Mouse (Mus musculus) layer of hippocampus, adult 18-20 months (tissue): ENCODE results near the gene Ppef1. TPM values are rescaled to one million over a fixed set of nuclear protein-coding genes. Genes with fewer than 3 reads are reported as not detected.
A peak's percentile ranks its signal among the peaks of the same experiment; 100 is the strongest.

Source experiments
- DNase-seq, 2 experiments: peaks; one replicate each; pipeline ENCODE4 v3.0.0; 2022; ENCODE audit warnings: low spot score in 2 of 2
- total RNA-seq, 2 experiments: library from RNA; stranded (reverse); gene quantifications; 2 replicates each; pipeline ENCODE4 v1.2.3; 2021

The Ppef1 gene
- total RNA-seq, 2 experiments from 2014 or later = 0.38 to 1.4 TPM

DNA sequence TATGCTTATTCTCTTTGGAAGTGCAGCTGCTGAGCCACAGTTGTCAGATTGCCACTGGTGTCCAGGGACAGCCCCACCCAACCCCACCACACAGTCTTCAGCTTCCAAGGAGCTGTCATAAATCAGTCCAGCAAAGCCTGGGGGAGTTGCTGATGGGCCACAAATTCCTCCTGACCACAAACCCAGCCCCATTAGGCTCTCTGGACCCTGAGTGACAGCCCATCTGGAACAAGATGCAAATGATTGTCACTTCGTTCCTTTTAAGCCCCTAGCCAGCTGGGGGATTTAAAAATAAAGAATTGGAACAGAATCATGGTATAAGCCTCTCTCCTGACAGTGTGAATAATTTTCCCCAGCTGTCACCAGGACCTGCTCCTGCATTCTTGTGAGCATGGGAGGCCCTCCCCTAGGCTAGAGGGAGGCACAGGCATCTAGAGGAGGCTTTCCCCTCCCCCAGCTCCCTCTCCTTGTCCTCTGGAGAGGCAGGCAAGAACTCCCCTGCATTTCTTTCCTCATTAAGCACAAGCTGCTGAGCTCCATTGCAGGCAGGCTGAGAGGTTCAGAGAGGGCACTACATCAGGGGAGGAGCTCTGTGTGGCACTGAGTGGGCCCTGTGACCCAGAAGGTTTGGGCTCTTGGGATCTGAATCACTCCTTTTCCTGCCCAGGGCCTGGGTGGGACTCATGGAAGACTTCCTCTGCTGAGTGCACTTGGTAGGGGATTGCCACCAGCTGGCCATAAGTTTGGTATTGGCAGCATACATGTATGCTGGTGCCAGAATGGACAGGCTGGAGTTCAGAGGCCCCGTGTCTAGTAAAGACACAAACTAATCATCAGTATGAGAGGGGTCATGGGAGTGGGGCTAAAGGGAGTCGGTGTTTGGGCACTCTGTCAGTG lies 136.8 kb downstream of the Ppef1 start:
- DNase-seq = no peak

DNA sequence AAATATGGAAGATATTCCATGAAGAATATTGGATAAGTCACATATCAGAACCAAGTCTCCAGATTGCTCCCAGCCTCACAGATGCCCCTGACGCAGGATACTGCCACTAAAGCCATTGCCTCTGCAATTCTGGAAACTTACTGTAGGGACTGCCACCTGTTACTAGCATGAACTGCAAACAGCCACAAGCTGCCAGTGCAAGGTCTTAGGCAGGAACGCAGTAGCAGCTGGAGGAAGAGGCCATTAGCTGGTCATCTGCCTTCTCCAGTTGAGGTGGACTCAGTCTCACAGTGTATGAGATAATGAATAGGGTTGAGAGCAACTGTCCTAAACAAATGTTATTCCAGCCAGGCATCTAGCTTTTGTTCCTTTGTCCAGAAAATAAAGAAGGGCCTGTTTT lies 137.5 kb downstream of the Ppef1 start:
- no peak for DNase-seq

DNA sequence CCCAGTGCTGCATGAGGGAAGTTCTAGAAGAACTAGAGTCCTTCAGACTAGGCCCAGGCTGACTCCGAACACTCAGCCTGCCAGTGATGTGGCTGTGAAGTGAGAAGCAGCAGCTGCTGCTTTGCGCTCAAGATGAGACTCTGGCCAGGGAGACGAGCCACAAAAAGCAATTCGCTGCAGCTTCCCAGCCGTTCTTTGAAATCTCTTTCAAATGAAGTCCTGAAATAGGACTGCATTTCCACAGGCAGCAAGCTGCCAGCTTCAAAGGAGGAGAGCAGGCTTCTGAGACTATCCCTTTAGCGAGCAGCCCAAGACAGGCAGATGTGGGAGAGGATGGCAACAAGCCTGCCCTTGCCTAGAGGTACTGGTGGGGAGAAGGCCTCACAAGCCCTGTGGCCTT lies 142.6 kb downstream of the Ppef1 start:
- DNase-seq = no peak

DNA sequence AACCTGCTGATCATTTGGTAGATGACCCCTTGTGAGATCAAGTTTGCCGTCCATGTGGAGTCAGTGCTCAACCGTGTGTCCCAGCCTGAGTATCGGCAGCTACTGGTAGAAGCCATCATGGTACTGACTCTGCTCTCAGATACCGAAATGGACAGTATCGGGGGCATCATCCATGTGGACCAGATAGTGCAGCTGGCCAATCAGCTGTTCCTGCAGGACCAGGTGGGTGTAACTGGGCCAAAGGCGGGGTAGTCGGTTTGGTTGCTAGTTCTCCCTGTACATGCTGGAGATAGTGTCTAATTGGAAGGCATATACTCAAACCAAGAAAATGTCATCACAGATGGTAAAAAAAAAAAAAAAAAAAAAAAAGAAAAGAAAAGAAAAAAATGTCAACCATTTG lies 145.4 kb downstream of the Ppef1 start:
- DNase-seq = no peak

DNA sequence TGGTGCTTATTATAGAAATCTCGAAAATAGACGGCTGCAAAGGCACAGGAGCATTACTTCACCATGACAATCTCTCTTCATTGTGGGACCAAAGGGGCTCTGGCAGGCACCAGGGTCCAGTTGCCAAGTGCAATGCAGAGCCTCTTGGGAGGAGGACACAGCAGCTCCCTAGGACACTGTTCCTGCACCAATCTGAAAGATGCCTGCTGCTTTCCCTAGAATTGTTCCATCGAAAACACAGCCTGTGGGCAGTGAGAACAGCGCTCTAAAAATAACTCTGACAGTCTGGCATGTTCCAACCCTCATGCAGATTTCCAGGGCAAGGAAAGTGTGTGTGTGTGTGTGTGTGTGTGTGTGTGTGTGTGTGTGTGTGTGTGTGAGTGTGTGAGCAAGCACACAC lies 147.0 kb downstream of the Ppef1 start:
- DNase-seq = peak in 1 of 2 experiments; percentile 51

DNA sequence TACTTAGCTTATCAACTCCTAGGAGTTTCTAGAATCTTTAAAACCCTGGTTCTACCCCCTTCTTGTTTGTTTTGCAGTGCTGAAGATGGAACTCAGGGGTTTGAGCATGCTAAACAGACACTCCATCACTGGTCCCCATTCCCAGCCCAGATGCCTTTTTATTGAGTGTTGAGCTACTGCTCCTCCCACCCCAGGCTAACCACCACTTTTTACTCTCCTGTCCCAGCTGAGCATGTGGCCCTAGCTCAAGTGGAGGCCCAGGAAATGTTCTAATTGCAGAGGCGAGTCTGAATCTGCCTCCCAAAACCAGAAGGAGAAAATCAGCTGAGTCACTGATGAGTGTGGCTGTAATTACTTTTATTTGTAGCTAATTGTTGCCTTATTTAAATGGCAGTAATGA lies 150.5 kb downstream of the Ppef1 start:
- DNase-seq = no peak

DNA sequence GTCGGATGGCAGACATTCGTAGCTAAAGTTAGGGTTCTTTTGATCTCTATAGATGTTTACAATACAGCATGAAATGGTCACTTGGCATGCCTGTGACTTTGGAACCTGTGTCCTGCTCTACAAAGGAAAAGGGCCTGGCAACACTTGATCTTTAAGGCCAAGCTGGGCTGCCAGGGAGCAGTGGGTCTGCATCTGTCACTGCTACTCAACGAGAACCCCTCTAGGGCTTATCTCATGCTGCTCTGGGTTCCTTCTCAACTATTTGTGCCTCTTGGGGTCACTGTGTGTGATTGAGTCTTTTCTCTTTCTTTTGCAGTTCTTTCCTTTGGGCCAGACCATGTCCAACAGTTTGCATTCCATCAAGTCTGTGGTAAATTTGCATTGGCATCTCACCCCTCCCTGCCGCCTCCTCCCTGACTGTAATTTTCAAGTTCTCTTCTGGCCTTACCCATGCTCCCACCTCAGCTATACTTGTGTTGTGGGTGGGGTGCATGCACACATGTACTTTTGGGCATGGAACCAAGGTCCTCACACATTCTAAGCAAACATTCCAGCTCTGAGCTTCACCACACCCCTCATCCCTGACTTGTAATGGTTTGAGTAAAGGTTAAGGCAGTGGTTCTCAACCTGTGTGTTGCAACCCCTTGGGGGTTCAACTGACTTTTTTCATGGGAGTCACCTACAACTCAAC lies 151.3 kb downstream of the Ppef1 start:
- no peak for DNase-seq

DNA sequence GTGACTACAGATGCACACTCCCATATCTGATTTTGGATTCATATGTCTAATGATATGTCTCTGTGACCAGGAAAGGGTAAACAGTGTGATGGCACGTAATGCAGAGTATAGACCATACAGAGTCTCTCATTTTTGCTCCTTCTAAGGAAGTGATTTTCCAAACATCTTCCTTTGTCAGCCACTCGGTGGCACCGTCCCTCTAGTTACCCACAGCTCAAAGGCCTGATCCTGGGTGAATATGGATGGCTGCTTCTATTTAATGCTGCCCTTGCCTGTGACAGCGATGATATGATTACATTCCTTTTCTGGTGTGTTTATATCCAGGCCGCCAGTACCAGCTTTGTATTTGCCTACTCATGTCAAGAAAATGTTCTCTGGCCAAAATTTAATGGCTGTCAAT lies 152.0 kb downstream of the Ppef1 start:
- no peak for DNase-seq

Other genes with a start within 250 kb of the Ppef1 start
- gene Phka2, start 233.6 kb downstream of the Ppef1 start, total RNA-seq = 10 to 100 TPM; 24.5 to 32.4 TPM
- gene Rs1, start 32.2 kb upstream of the Ppef1 start, total RNA-seq = under 1 TPM; 0.05 to 0.30 TPM
- gene Gja6, start 171.3 kb upstream of the Ppef1 start, total RNA-seq = under 1 TPM; 0.77 to 0.94 TPM